Mouse (Mus musculus) myocyte (in vitro differentiated cells): ENCODE measurements at regions not wholly inside any gene's neighbourhood (a gene's known extent, or its start where the extent isn't known, plus 50 kb on each side); places are given as distances from the start of the nearest gene placed in this dataset.

Source experiments
- H3K27me3 ChIP-seq: one replicate; pipeline ENCODE4 v1.6.1; 2011; ENCODE audit not compliant: control insufficient read depth, insufficient read depth, insufficient read length
- H3K36me3 ChIP-seq: one replicate; pipeline ENCODE4 v1.6.1; 2011; ENCODE audit not compliant: control insufficient read depth, insufficient read depth
- H3K4me2 ChIP-seq: one replicate; pipeline ENCODE4 v1.6.1; 2011; ENCODE audit warnings: low read depth, control low read depth
- H3K4me3 ChIP-seq: one replicate; pipeline ENCODE4 v1.5.1; 2011; ENCODE audit warnings: mild to moderate bottlenecking, control low read depth, moderate library complexity
- H3K79me2 ChIP-seq: one replicate; pipeline ENCODE4 v1.6.1; 2011; ENCODE audit not compliant: control insufficient read depth, insufficient read depth
- H3ac ChIP-seq: one replicate; pipeline ENCODE4 v1.6.1; 2011; ENCODE audit not compliant: control insufficient read depth, insufficient read length
- CEBPB ChIP-seq: IDR thresholded peaks from 2 replicates; pipeline ENCODE4 v1.6.1; 2011; ENCODE audit warnings: mild to moderate bottlenecking, moderate library complexity; ENCODE audit not compliant: poor library complexity, insufficient read depth, severe bottlenecking
- E2F4 ChIP-seq: IDR thresholded peaks from one replicate; pipeline ENCODE4 v1.6.1; 2011; ENCODE audit warnings: mild to moderate bottlenecking, control low read depth, moderate library complexity; ENCODE audit not compliant: insufficient read depth
- MAX ChIP-seq: IDR thresholded peaks from one replicate; pipeline ENCODE4 v1.6.1; 2011; ENCODE audit warnings: low read depth, mild to moderate bottlenecking, control low read depth
- MYOD1 ChIP-seq, 3 experiments: IDR thresholded peaks; one replicate each; pipeline ENCODE4 v1.6.1; 2011; ENCODE audit warnings: control low read depth in 2 of 3, low read depth in 2 of 3, mild to moderate bottlenecking in 2 of 3, moderate library complexity in 1 of 3; ENCODE audit not compliant: insufficient read length in 2 of 3, control insufficient read depth in 1 of 3
- MYOG ChIP-seq, 3 experiments: IDR thresholded peaks; one replicate each; pipeline ENCODE4 v1.6.1; 2011; ENCODE audit warnings: control low read depth in 2 of 3, low read depth in 2 of 3, mild to moderate bottlenecking in 2 of 3; ENCODE audit not compliant: insufficient read length in 2 of 3, control insufficient read depth in 1 of 3, insufficient read depth in 1 of 3
- POLR2A ChIP-seq: IDR thresholded peaks from one replicate; pipeline ENCODE4 v1.6.1; 2011; ENCODE audit warnings: low read depth, mild to moderate bottlenecking, control low read depth, moderate library complexity; ENCODE audit not compliant: insufficient read length
- POLR2AphosphoS2 ChIP-seq: IDR thresholded peaks from one replicate; pipeline ENCODE4 v1.6.1; 2011; ENCODE audit warnings: low read depth, control low read depth; ENCODE audit not compliant: insufficient read length
- REST ChIP-seq: IDR thresholded peaks from one replicate; pipeline ENCODE4 v1.6.1; 2011; ENCODE audit warnings: mild to moderate bottlenecking, control low read depth, moderate library complexity; ENCODE audit not compliant: insufficient read depth, insufficient read length
- SRF ChIP-seq: IDR thresholded peaks from one replicate; pipeline ENCODE4 v1.6.1; 2011; ENCODE audit warnings: low read depth; ENCODE audit not compliant: control insufficient read depth, insufficient read length
- TCF12 ChIP-seq: IDR thresholded peaks from one replicate; pipeline ENCODE4 v1.6.1; 2011; ENCODE audit warnings: mild to moderate bottlenecking, control low read depth; ENCODE audit not compliant: poor library complexity, insufficient read depth, severe bottlenecking
- TCF3 ChIP-seq: IDR thresholded peaks from one replicate; pipeline ENCODE4 v1.6.1; 2011; ENCODE audit warnings: low read depth, control low read depth; ENCODE audit not compliant: insufficient read length
- USF1 ChIP-seq: IDR thresholded peaks from one replicate; pipeline ENCODE4 v1.6.1; 2011; ENCODE audit warnings: low read depth, mild to moderate bottlenecking, control low read depth, moderate library complexity

DNA sequence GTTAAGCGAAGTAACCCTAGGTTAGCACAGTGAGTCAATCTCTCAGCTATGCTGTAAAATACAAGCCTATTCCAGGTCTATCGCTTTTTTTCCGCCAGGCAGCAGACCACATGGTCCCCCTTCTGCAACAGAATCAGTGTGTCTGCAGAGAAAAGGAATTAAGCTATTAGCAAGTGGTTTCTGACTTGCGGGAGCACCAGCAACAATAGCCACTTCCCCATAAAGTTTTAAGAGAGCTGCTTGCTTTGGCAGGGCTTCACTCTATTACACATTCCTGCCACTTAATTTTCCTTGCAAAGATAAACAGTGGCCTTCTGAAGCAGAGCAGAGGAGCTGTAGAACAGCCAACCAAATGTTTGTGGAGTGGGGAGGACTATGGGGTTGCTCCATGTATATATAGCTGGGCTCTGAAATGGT, 59.8 kb upstream of the Osmr start:
- no peak overlapping the region for H3K4me3 ChIP-seq
- H3K27me3 ChIP-seq, result no peaks in the 10 kb centered on the region
- no peak overlapping the region for H3ac ChIP-seq
- no peaks in the 10 kb centered on the region for H3K36me3 ChIP-seq
- peak overlapping the region; percentile 52 for H3K4me2 ChIP-seq
- TF ChIP-seq POLR2A, result no peak
- TF ChIP-seq USF1, result no peak
- no peak for TF ChIP-seq TCF3
- no peak for TF ChIP-seq SRF
- no peak for TF ChIP-seq CEBPB
- TF ChIP-seq POLR2AphosphoS2, result no peak
- TF ChIP-seq MYOG (IDR thresholded peaks at IDR 0.05; ENCODE audit: control insufficient read depth in 1 of 3, insufficient read depth in 1 of 3, insufficient read length in 2 of 3, low read depth in 2 of 3), result no peak
- no peak for TF ChIP-seq E2F4
- no peak for TF ChIP-seq REST
- TF ChIP-seq MAX, result no peak
- TF ChIP-seq MYOD1 (IDR thresholded peaks at IDR 0.05; ENCODE audit: control insufficient read depth in 1 of 3, insufficient read length in 2 of 3, low read depth in 2 of 3), result no peak
- TF ChIP-seq TCF12, result no peak
- H3K79me2 ChIP-seq, result no peaks in the 10 kb centered on the region

DNA sequence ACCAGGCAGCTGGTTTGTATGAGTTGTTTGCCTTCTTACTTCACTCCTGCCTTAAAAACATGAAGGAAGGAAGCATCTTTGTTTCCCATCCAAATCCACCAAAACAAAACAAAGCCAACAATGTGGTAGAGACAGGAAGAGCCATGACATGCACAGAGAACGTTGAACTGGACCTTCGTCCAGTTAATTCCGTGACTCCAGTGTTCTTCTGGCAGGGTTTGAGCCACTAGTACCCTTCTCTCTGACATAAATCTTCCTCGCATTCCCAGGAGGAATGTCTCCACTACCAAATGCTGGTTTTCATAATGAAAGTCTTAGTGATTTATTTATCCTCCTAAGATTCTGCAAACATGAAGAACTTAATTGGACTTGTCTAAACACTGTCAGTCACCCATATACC, 66.7 kb upstream of the Osmr start:
- Histone ChIP-seq H3K79me2 (no peaks in the 10 kb centered on the region), H3K4me3 (no peak overlapping the region), H3K36me3 (no peaks in the 10 kb centered on the region), H3K4me2 (no peak overlapping the region), H3ac (no peak overlapping the region), H3K27me3 (no peaks in the 10 kb centered on the region)
- TF ChIP-seq SRF, result no peak
- no peak for TF ChIP-seq POLR2A
- no peak for TF ChIP-seq USF1
- TF ChIP-seq MAX, result no peak
- no peak for TF ChIP-seq TCF3
- TF ChIP-seq MYOG (IDR thresholded peaks at IDR 0.05; ENCODE audit: control insufficient read depth in 1 of 3, insufficient read depth in 1 of 3, insufficient read length in 2 of 3, low read depth in 2 of 3), result no peak
- TF ChIP-seq E2F4, result no peak
- TF ChIP-seq CEBPB, result no peak
- TF ChIP-seq TCF12, result no peak
- no peak for TF ChIP-seq MYOD1 (IDR thresholded peaks at IDR 0.05; ENCODE audit: control insufficient read depth in 1 of 3, insufficient read length in 2 of 3, low read depth in 2 of 3)
- TF ChIP-seq REST, result no peak

DNA sequence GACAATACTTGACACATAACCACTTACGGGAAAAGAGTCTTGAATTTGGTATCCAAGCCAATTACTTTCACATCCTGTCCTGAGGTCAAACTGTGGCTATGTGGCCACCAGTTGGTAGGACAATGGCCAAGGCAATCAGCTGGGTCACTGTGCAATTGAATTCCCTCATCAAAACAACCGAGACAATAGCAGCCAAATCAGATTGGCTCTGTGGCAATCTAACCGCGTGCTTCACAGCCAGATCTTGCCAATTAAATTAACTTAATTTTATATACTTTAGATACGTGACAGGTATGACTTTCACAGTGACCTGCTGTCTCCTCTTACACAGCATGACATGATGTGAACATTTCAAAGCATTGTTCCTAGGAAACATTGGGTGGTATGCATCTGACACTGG, 74.5 kb upstream of the Osmr start:
- H3ac ChIP-seq, result no peak overlapping the region
- no peak overlapping the region for H3K4me3 ChIP-seq
- H3K79me2 ChIP-seq, result no peaks in the 10 kb centered on the region
- no peaks in the 10 kb centered on the region for H3K27me3 ChIP-seq
- H3K36me3 ChIP-seq, result no peaks in the 10 kb centered on the region
- no peak overlapping the region for H3K4me2 ChIP-seq
- no peak for TF ChIP-seq TCF3

DNA sequence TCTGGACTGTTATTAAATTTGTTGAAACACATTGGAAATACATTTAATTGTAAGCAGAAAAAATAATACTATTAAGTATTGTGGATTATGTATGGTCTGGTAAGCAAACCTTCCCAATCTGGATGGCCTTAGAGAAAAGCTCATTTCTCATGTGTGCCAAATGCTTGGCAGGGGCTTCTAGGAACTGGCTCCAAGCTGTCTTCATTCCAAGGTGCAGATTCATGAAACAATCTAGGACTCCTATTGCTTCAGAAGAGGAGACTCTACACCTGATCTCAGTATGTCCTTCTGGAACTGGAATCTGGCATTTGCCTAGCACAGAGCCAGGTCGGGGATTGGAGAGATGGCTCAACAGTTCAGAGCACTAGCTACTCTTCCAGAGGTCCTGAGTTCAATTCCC, 74.9 kb upstream of the Osmr start:
- Histone ChIP-seq H3K4me3 (no peak overlapping the region), H3K79me2 (no peaks in the 10 kb centered on the region), H3ac (no peak overlapping the region), H3K4me2 (no peak overlapping the region), H3K36me3 (no peaks in the 10 kb centered on the region), H3K27me3 (no peaks in the 10 kb centered on the region)
- TF ChIP-seq POLR2AphosphoS2, result no peak
- TF ChIP-seq MAX, result no peak
- TF ChIP-seq REST, result no peak
- no peak for TF ChIP-seq SRF
- TF ChIP-seq TCF12, result no peak
- no peak for TF ChIP-seq E2F4
- TF ChIP-seq USF1, result no peak
- TF ChIP-seq TCF3, result no peak
- no peak for TF ChIP-seq POLR2A
- TF ChIP-seq CEBPB, result no peak

DNA sequence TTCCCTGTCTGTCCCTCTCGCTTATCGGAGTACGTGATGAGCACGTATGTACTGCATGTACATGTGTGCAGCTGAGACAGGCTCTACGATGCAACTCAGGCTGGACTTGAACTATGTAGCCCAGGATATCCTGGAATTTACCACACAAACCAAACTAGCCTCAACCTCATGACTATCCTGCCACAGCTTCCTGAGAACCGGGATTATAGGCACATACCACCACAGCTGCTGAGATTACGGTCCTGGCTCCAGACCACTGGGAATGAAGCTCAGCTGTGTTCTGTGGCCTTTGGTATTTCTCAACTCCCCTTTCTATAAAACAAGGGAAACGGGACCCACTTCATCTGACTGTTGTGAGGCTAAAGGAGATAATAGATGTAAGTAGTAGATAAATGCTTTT, 75.7 kb upstream of the Osmr start:
- H3ac ChIP-seq, result no peak overlapping the region
- H3K27me3 ChIP-seq, result no peaks in the 10 kb centered on the region
- H3K4me2 ChIP-seq, result no peak overlapping the region
- H3K4me3 ChIP-seq, result no peak overlapping the region
- no peak for TF ChIP-seq USF1
- TF ChIP-seq MYOG (IDR thresholded peaks at IDR 0.05; ENCODE audit: control insufficient read depth in 1 of 3, insufficient read depth in 1 of 3, insufficient read length in 2 of 3, low read depth in 2 of 3), result peak; percentile 62 to 94 (median 86)
- TF ChIP-seq SRF, result no peak
- no peak for TF ChIP-seq MAX
- peak; percentile 79 for TF ChIP-seq TCF12
- peak in 2 of 3 experiments; percentile 82 for TF ChIP-seq MYOD1 (IDR thresholded peaks at IDR 0.05; ENCODE audit: control insufficient read depth in 1 of 3, insufficient read length in 2 of 3, low read depth in 2 of 3)
- TF ChIP-seq POLR2A, result no peak
- TF ChIP-seq POLR2AphosphoS2, result no peak
- TF ChIP-seq REST, result no peak
- peak; percentile 73 for TF ChIP-seq TCF3
- 0 out of 2 replicates have a peak, but pooled peaks have one; percentile 30 for TF ChIP-seq CEBPB
- no peak for TF ChIP-seq E2F4
- H3K79me2 ChIP-seq, result no peaks in the 10 kb centered on the region
- no peaks in the 10 kb centered on the region for H3K36me3 ChIP-seq
